Mouse (Mus musculus) MEL (cell line): Measurements from ENCODE around the gene Sim2. TPM values are rescaled to one million over a fixed set of nuclear protein-coding genes. Genes with fewer than 3 reads are reported as not detected.

Experiments used
- DNase-seq: peaks from one replicate; pipeline ENCODE4 v3.0.0; 2011; ENCODE audit warnings: low read depth, low spot score
- H3K27ac ChIP-seq: 2 replicates; pipeline ENCODE4 v1.5.1; 2012; ENCODE audit warnings: low read depth, mild to moderate bottlenecking, control low read depth, low read length, moderate library complexity; ENCODE audit not compliant: control insufficient read depth
- H3K27me3 ChIP-seq, 2 experiments: fragments of 150-350 bp in 1 of 2; sonication (generic) in 1 of 2; 2 replicates each; pipeline ENCODE4 v1.6.1; 2012; ENCODE audit warnings: low read length in 2 of 2, mild to moderate bottlenecking in 2 of 2, improper control_type of control experiment in 1 of 2, moderate library complexity in 1 of 2; ENCODE audit not compliant: insufficient read depth in 2 of 2, control insufficient read depth in 1 of 2
- H3K36me3 ChIP-seq, 2 experiments: 2 replicates each; pipeline ENCODE4 v1.6.1; 2012 to 2014; ENCODE audit warnings: low read length in 2 of 2, improper control_type of control experiment in 1 of 2, inconsistent platforms in 1 of 2, mild to moderate bottlenecking in 1 of 2; ENCODE audit not compliant: insufficient read depth in 2 of 2, control insufficient read depth in 1 of 2
- H3K4me1 ChIP-seq, 2 experiments: fragments of 150-350 bp in 1 of 2; sonication (generic) in 1 of 2; 2 replicates each; pipeline ENCODE4 v1.6.1; 2012; ENCODE audit warnings: low read length in 2 of 2, improper control_type of control experiment in 1 of 2, mild to moderate bottlenecking in 1 of 2; ENCODE audit not compliant: insufficient read depth in 2 of 2, control insufficient read depth in 1 of 2
- H3K4me3 ChIP-seq, 2 experiments: fragments of 150-350 bp in 1 of 2; sonication (generic) in 1 of 2; 2 replicates each; pipeline ENCODE4 v1.5.1; 2012; ENCODE audit warnings: low read depth in 2 of 2, low read length in 2 of 2, mild to moderate bottlenecking in 2 of 2, moderate library complexity in 2 of 2, control low read depth in 1 of 2, improper control_type of control experiment in 1 of 2; ENCODE audit not compliant: control insufficient read depth in 1 of 2, insufficient read depth in 1 of 2
- H3K79me2 ChIP-seq: 2 replicates; pipeline ENCODE4 v1.6.1; 2012; ENCODE audit warnings: mild to moderate bottlenecking, low read length, moderate library complexity; ENCODE audit not compliant: control insufficient read depth, poor library complexity, insufficient read depth
- H3K9ac ChIP-seq: 2 replicates; pipeline ENCODE4 v1.6.1; 2012; ENCODE audit warnings: low read depth, mild to moderate bottlenecking, control low read depth, low read length, moderate library complexity; ENCODE audit not compliant: control insufficient read depth, poor library complexity, severe bottlenecking
- H3K9me3 ChIP-seq: fragments of 150-350 bp; sonication (generic); replicated peaks from 2 replicates; pipeline ENCODE4 v1.6.1; 2012; ENCODE audit warnings: mild to moderate bottlenecking, low read length, improper control_type of control experiment, moderate library complexity; ENCODE audit not compliant: insufficient read depth
- CHD1 ChIP-seq: IDR thresholded peaks from 2 replicates; pipeline ENCODE4 v1.6.1; 2012; ENCODE audit warnings: low read depth, mild to moderate bottlenecking, inconsistent platforms, low read length, improper control_type of control experiment
- CHD2 ChIP-seq: IDR thresholded peaks from 2 replicates; pipeline ENCODE4 v1.6.1; 2011; ENCODE audit warnings: low read length, improper control_type of control experiment
- E2F4 ChIP-seq: IDR thresholded peaks from 2 replicates; pipeline ENCODE4 v1.6.1; 2011; ENCODE audit warnings: low read depth, low read length, improper control_type of control experiment, borderline replicate concordance
- ELF1 ChIP-seq: IDR thresholded peaks from 2 replicates; pipeline ENCODE4 v1.6.1; 2014; ENCODE audit warnings: low read depth, mild to moderate bottlenecking, inconsistent platforms, low read length, improper control_type of control experiment, moderate library complexity
- EP300 ChIP-seq, 2 experiments: IDR thresholded peaks; 2 replicates each; pipeline ENCODE4 v1.6.1; 2011; ENCODE audit warnings: improper control_type of control experiment in 2 of 2, low read length in 2 of 2, low read depth in 1 of 2, mild to moderate bottlenecking in 1 of 2
- GATA1 ChIP-seq: IDR thresholded peaks from 2 replicates; pipeline ENCODE4 v1.6.1; 2011; ENCODE audit warnings: low read depth, low read length, improper control_type of control experiment
- KAT2A ChIP-seq: conservative IDR thresholded peaks from 2 replicates; pipeline ENCODE4 v1.6.1; 2012; ENCODE audit warnings: low read depth, low read length, improper control_type of control experiment, inconsistent platforms
- MAFK ChIP-seq: IDR thresholded peaks from 2 replicates; pipeline ENCODE4 v1.6.1; 2011; ENCODE audit warnings: low read depth, mild to moderate bottlenecking, low read length, improper control_type of control experiment, borderline replicate concordance
- MEF2A ChIP-seq: IDR thresholded peaks from 2 replicates; pipeline ENCODE4 v1.6.1; 2014; ENCODE audit warnings: low read depth, mild to moderate bottlenecking, inconsistent platforms, low read length, improper control_type of control experiment; ENCODE audit not compliant: poor library complexity, insufficient replicate concordance, severe bottlenecking; ENCODE audit errors: extremely low read depth
- MYC ChIP-seq: IDR thresholded peaks from 2 replicates; pipeline ENCODE4 v1.6.1; 2011; ENCODE audit warnings: low read depth, mild to moderate bottlenecking, low read length, improper control_type of control experiment, moderate library complexity
- NELFE ChIP-seq: IDR thresholded peaks from 2 replicates; pipeline ENCODE4 v1.6.1; 2011; ENCODE audit warnings: low read depth, low read length, improper control_type of control experiment
- NRF1 ChIP-seq: IDR thresholded peaks from 2 replicates; pipeline ENCODE4 v1.6.1; 2014; ENCODE audit warnings: low read depth, mild to moderate bottlenecking, inconsistent platforms, low read length, improper control_type of control experiment, moderate library complexity; ENCODE audit not compliant: poor library complexity, insufficient read depth, severe bottlenecking
- POLR2AphosphoS5 ChIP-seq: IDR thresholded peaks from 2 replicates; pipeline ENCODE4 v1.6.1; 2012; ENCODE audit warnings: low read depth, borderline replicate concordance, mild to moderate bottlenecking, inconsistent platforms, low read length, moderate library complexity, mixed read lengths
- TAL1 ChIP-seq: IDR thresholded peaks from 2 replicates; pipeline ENCODE4 v1.6.1; 2012; ENCODE audit warnings: mild to moderate bottlenecking, inconsistent platforms, low read length, moderate library complexity, mixed read lengths
- TCF12 ChIP-seq: IDR thresholded peaks from 2 replicates; pipeline ENCODE4 v1.6.1; 2014; ENCODE audit warnings: low read depth, mild to moderate bottlenecking, inconsistent platforms, low read length, improper control_type of control experiment, moderate library complexity
- polyA plus RNA-seq, 2 experiments: library from polyadenylated mRNA; stranded (reverse) in 1 of 2; unstranded in 1 of 2; fragments of >175 nt in 1 of 2; fragments of >200 nt in 1 of 2; gene quantifications; 2 replicates each; pipeline versions ENCODE4 v1.2.1 to v1.2.4; 2012; ENCODE audit warnings: low replicate concordance in 2 of 2, low read depth in 1 of 2; ENCODE audit not compliant: insufficient read length in 2 of 2, insufficient read depth in 1 of 2, missing spikeins in 1 of 2
- total RNA-seq: library from RNA; depleted of rRNA; stranded (reverse); fragments of 300-350 nt; gene quantifications from 2 replicates; pipeline ENCODE4 v1.2.3, GENCODE M21; 2012; rRNA removed

Sim2 gene
- total RNA-seq (not detected in 2 replicates), polyA plus RNA-seq (not detected)

GRCm38 (mm10) chr16:94084711-94085602, at the start of gene Sim2:
Gene Sim2 (plus strand): TSS chr16:94084931.
- no peaks in the 10 kb centered on the region for H3K4me1 ChIP-seq
- H3K79me2 ChIP-seq = no peaks in the 10 kb centered on the region
- no peaks in the 10 kb centered on the region for H3K9me3 ChIP-seq
- DNase-seq = no peak
- H3K27ac ChIP-seq = no peak within 1 kb of the TSS
- H3K36me3 ChIP-seq = no peaks in the 10 kb centered on the region
- no peak within 1 kb of the TSS for H3K9ac ChIP-seq
- H3K4me3 ChIP-seq = no peak within 1 kb of the TSS
- no peak for TF ChIP-seq TCF12
- TF ChIP-seq NELFE = no peak
- TF ChIP-seq POLR2AphosphoS5 = no peak
- no peak for TF ChIP-seq NRF1
- TF ChIP-seq GATA1 = no peak
- no peak for TF ChIP-seq MAFK
- no peak for TF ChIP-seq E2F4
- no peak for TF ChIP-seq MEF2A
- no peak for TF ChIP-seq MYC
- TF ChIP-seq TAL1 = no peak
- TF ChIP-seq CHD2 = no peak
- no peak for TF ChIP-seq CHD1
- no peak for TF ChIP-seq EP300 (IDR thresholded peaks at IDR 0.05; ENCODE audit: low read depth in 1 of 2, low read length in 2 of 2)
- TF ChIP-seq ELF1 = no peak
- no peak for TF ChIP-seq KAT2A
- peaks cover 0 to 1% of the 10 kb centered on the region in 2 experiments; a peak in 2 of 4 replicates for H3K27me3 ChIP-seq

GRCm38 (mm10) chr16:94037280-94037679, 47.5 kb upstream of the Sim2 start:
- Histone ChIP-seq H3K27me3 (no peaks in the 10 kb centered on the region), H3K36me3 (peaks cover 0 to 24% of the 10 kb centered on the region in 2 experiments; a peak in 2 of 4 replicates), H3K79me2 (no peaks in the 10 kb centered on the region), H3K4me3 (no peak overlapping the region), H3K9me3 (no peaks in the 10 kb centered on the region), H3K27ac (no peak overlapping the region), H3K4me1 (peaks cover 15 to 27% of the 10 kb centered on the region in 2 experiments), H3K9ac (no peak overlapping the region)
- TF ChIP-seq TCF12 (no peak), POLR2AphosphoS5 (peak; percentile 85; the same call in 1 of the 2 replicates)
- no peak for DNase-seq
